Mouse (Mus musculus) forebrain, embryonic 11.5 days (tissue): ENCODE data around the gene Awat2. TPM values are rescaled to one million over a fixed set of nuclear protein-coding genes. Genes with fewer than 3 reads are reported as not detected.
A peak's percentile ranks its signal among the peaks of the same experiment; 100 is the strongest.

ENCODE experiments used
- ATAC-seq: fragments of 200-750 bp; cut with Nextera tagmentation; replicated peaks from 2 replicates; pipeline ENCODE4 v1.8.0; 2017; ENCODE audit warnings: moderate TSS enrichment; ENCODE audit not compliant: low FRiP score
- DNase-seq: peaks from one replicate; pipeline ENCODE4 v3.0.0-alpha.2; 2017; ENCODE audit warnings: low spot score
- H3K27ac ChIP-seq: fragments of 300-500 bp; sonication (generic); 2 replicates; pipeline ENCODE4 v1.5.1; 2014; ENCODE audit warnings: low read depth, low read length
- H3K27me3 ChIP-seq: fragments of 300-500 bp; sonication (generic); 2 replicates; pipeline ENCODE4 v1.6.1; 2014; ENCODE audit warnings: mild to moderate bottlenecking, low read length, mixed read lengths; ENCODE audit not compliant: control insufficient read depth, insufficient read depth
- H3K36me3 ChIP-seq: fragments of 300-500 bp; sonication (generic); 2 replicates; pipeline ENCODE4 v1.6.1; 2014; ENCODE audit warnings: mild to moderate bottlenecking, low read length, moderate library complexity, mixed read lengths; ENCODE audit not compliant: control insufficient read depth, insufficient read depth
- H3K4me1 ChIP-seq: fragments of 300-500 bp; sonication (generic); replicated peaks from 2 replicates; pipeline ENCODE4 v1.6.1; 2014; ENCODE audit warnings: low read length, mixed read lengths; ENCODE audit not compliant: control insufficient read depth, insufficient read depth
- H3K4me2 ChIP-seq: fragments of 300-500 bp; sonication (generic); 2 replicates; pipeline ENCODE4 v1.6.1; 2014; ENCODE audit warnings: low read depth, mild to moderate bottlenecking, low read length, moderate library complexity, mixed read lengths; ENCODE audit not compliant: severe bottlenecking
- H3K4me3 ChIP-seq: fragments of 300-500 bp; sonication (generic); 2 replicates; pipeline ENCODE4 v1.5.1; 2014; ENCODE audit warnings: low read depth, low read length
- H3K9ac ChIP-seq: fragments of 300-500 bp; sonication (generic); 2 replicates; pipeline ENCODE4 v1.6.1; 2014; ENCODE audit warnings: low read length
- H3K9me3 ChIP-seq: fragments of 300-500 bp; sonication (generic); 2 replicates; pipeline ENCODE4 v1.6.1; 2016; ENCODE audit warnings: low read length, mixed read lengths; ENCODE audit not compliant: control insufficient read depth
- WGBS: fragments of 180-500 bp; shearing (Covaris S2); extraction: QIAGEN DNeasy Blood & Tissue Kit; methylation state at CpG from one replicate; pipeline ENCODE4 v1.1.7; 2014; 5-methylcytosine and 5-hydroxymethylcytosine counted together
- polyA plus RNA-seq: library from polyadenylated mRNA; unstranded; fragments of >200 nt; fragmentation: Nextera tagmentation; extraction: Ambion mirVana; gene quantifications from 2 replicates; pipeline ENCODE4 v1.2.1, GENCODE M21; 2014

Awat2 gene
- polyA plus RNA-seq, 1 experiment from 2014 or later = 0.77 TPM

GRCm38 (mm10) chrX:100409245-100409644, 33.3 kb downstream of the Awat2 start:
- H3K4me3 ChIP-seq = no peak overlapping the region
- no peak overlapping the region for H3K27ac ChIP-seq
- 55% methylated on average over 1 of the region's 1 CpGs for WGBS
- no peak for DNase-seq
- H3K9ac ChIP-seq = no peak overlapping the region
- ATAC-seq = no peak
- H3K9me3 ChIP-seq = no peaks in the 10 kb centered on the region
- H3K36me3 ChIP-seq = no peaks in the 10 kb centered on the region
- no peak overlapping the region for H3K4me2 ChIP-seq
- H3K4me1 ChIP-seq = no peaks in the 10 kb centered on the region
- no peaks in the 10 kb centered on the region; the same call in 1 of the 2 replicates for H3K27me3 ChIP-seq

GRCm38 (mm10) chrX:100401657-100402056, 40.9 kb downstream of the Awat2 start:
- Histone ChIP-seq H3K9me3 (no peaks in the 10 kb centered on the region), H3K36me3 (no peaks in the 10 kb centered on the region), H3K4me1 (no peaks in the 10 kb centered on the region), H3K4me3 (no peak overlapping the region), H3K4me2 (no peak overlapping the region), H3K9ac (no peak overlapping the region), H3K27me3 (no peaks in the 10 kb centered on the region; the same call in 1 of the 2 replicates), H3K27ac (no peak overlapping the region)
- ATAC-seq = no peak
- WGBS = 90% methylated on average over 5 of the region's 5 CpGs
- no peak for DNase-seq

DNA sequence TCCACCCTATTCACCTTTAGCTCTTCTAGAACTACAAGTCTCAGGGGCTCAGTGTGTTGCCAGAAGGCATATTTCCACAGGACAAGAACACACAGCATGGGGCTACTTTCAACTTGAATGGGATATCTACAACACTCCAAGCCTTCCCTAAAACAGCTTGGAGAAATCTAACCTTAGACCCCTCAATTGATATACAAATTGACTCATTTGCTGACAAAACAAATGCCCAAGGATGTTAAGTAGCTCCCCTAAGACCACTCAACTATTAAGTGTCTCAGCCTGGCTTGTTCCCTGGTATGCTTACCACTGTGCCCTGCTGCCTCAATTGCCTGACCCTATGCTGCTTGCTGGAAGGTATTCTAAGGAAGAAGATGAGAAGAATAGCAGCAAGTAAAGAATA, 41.6 kb downstream of the Awat2 start:
- Histone ChIP-seq H3K27ac (no peak overlapping the region), H3K9ac (no peak overlapping the region), H3K36me3 (no peaks in the 10 kb centered on the region), H3K4me3 (no peak overlapping the region), H3K9me3 (no peaks in the 10 kb centered on the region), H3K4me1 (no peaks in the 10 kb centered on the region), H3K27me3 (no peaks in the 10 kb centered on the region; the same call in 1 of the 2 replicates), H3K4me2 (no peak overlapping the region)
- no peak for ATAC-seq
- no peak for DNase-seq

GRCm38 (mm10) chrX:100395026-100395425, 47.5 kb downstream of the Awat2 start:
- peaks cover 2% of the 10 kb centered on the region; the same call in 1 of the 2 replicates for H3K27me3 ChIP-seq
- ATAC-seq (no peak), DNase-seq (no peak)
- no peak overlapping the region for H3K4me3 ChIP-seq
- H3K4me2 ChIP-seq = no peak overlapping the region
- no peak overlapping the region for H3K27ac ChIP-seq
- no peaks in the 10 kb centered on the region for H3K4me1 ChIP-seq
- no peaks in the 10 kb centered on the region for H3K36me3 ChIP-seq
- WGBS = 87% methylated on average over 8 of the region's 8 CpGs
- H3K9me3 ChIP-seq = no peaks in the 10 kb centered on the region
- H3K9ac ChIP-seq = no peak overlapping the region

- H3K9ac ChIP-seq = no peak overlapping the region
- no peaks in the 10 kb centered on the region for H3K36me3 ChIP-seq
- no peak for DNase-seq
- H3K4me3 ChIP-seq = no peak overlapping the region
- no peak overlapping the region for H3K27ac ChIP-seq
- WGBS = 69% methylated on average over 7 of the region's 7 CpGs
- no peak overlapping the region for H3K4me2 ChIP-seq
- ATAC-seq = no peak
- no peaks in the 10 kb centered on the region for H3K4me1 ChIP-seq
- H3K9me3 ChIP-seq = no peaks in the 10 kb centered on the region
- peaks cover 2% of the 10 kb centered on the region; the same call in 1 of the 2 replicates for H3K27me3 ChIP-seq
Observed at GRCm38 (mm10) chrX:100394223-100394861, 48.2 kb downstream of the Awat2 start.

GRCm38 (mm10) chrX:100392304-100392703, 50.2 kb downstream of the Awat2 start:
- no peak for ATAC-seq
- Histone ChIP-seq H3K36me3 (no peaks in the 10 kb centered on the region), H3K4me1 (no peaks in the 10 kb centered on the region), H3K9me3 (no peaks in the 10 kb centered on the region), H3K27me3 (peaks cover 2% of the 10 kb centered on the region; the same call in 1 of the 2 replicates), H3K9ac (no peak overlapping the region), H3K4me3 (no peak overlapping the region), H3K27ac (no peak overlapping the region), H3K4me2 (no peak overlapping the region)
- peak; percentile 53 for DNase-seq
- WGBS = 27% methylated on average over 6 of the region's 6 CpGs

DNA sequence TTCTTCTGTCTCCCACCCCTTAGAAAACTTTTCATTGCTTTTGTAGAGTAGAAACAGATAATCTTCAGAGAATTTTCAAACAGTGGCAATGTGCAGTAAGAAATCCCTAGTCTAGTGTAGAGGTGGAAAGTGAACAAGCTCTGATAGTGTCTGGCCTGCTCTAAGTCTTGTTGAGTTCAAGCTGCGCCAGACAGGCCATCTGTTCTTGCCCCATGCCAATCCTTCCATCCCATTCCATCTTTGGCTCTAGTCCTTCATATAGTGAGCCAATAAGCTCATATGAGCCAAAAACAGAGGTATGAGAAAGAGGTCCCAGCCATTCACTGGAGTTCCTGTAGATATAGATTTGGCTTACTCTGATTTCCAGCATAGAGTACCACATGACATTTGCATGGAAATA, 52.6 kb downstream of the Awat2 start:
- DNase-seq = no peak
- no peak overlapping the region for H3K9ac ChIP-seq
- no peaks in the 10 kb centered on the region for H3K9me3 ChIP-seq
- no peaks in the 10 kb centered on the region for H3K36me3 ChIP-seq
- no peak overlapping the region for H3K4me2 ChIP-seq
- ATAC-seq = no peak
- H3K4me3 ChIP-seq = no peak overlapping the region
- H3K27me3 ChIP-seq = peaks cover 2% of the 10 kb centered on the region; the same call in 1 of the 2 replicates
- 96% methylated on average over 1 of the region's 1 CpGs for WGBS
- no peaks in the 10 kb centered on the region for H3K4me1 ChIP-seq
- no peak overlapping the region for H3K27ac ChIP-seq

GRCm38 (mm10) chrX:100356974-100357373, 85.5 kb downstream of the Awat2 start:
- H3K36me3 ChIP-seq = no peaks in the 10 kb centered on the region
- no peaks in the 10 kb centered on the region for H3K4me1 ChIP-seq
- no peak overlapping the region for H3K4me2 ChIP-seq
- WGBS = 94% methylated on average over 2 of the region's 2 CpGs
- DNase-seq (no peak), ATAC-seq (no peak)
- H3K9me3 ChIP-seq = no peaks in the 10 kb centered on the region
- H3K27me3 ChIP-seq = no peaks in the 10 kb centered on the region; the same call in 1 of the 2 replicates
- no peak overlapping the region for H3K4me3 ChIP-seq
- no peak overlapping the region for H3K27ac ChIP-seq
- H3K9ac ChIP-seq = no peak overlapping the region
